Comparison of ENCODE assay signal across 7 mouse cellular contexts in the genomic region with DNA sequence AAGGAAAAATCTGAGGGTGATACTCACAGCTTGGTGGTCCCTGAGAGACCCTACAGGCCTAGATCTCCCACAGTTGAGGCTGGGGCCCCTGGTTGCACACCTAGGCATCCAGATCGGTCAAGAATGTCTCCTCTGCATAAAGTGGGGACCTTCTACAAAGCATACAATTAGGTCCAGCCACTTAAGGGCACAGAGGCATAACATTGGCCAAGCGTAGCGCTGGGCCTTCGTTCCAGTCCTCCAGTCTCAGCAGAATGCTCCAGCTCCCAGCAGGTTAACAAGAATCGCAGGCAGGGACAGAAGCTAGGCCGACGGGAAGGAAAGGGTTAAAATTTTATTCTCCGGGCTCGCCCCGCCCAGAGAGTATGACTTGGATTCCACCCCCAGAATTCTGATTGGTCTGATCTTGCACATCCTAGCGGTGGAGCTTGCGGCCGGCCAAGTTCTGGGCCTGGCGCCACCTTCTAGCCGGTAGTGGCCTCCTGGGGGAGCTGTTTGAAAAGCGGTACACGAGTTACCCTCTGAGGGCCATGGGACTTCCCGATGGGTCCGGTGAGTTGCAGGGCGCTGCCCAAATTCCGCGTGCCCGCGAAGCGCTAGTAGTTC. TPM values are rescaled to one million over a fixed set of nuclear protein-coding genes. Genes with fewer than 3 reads are reported as not detected.
DNase-seq lines count a peak whose midpoint lies in the region; ATAC-seq lines count a peak whose summit lies in the region.

No protein-coding gene starts in this region.

- ATAC-seq in megakaryocyte progenitor cell, adult 5-6 weeks (replicated peaks; ENCODE audit: poor library complexity), result peak; percentile 89

- peak; percentile 95 for DNase-seq in adrenal gland, adult 8-10 months
- peak; percentile 97 for DNase-seq in embryo, embryonic 10.5 days (ENCODE audit: low spot score)
- DNase-seq in gastrocnemius, postnatal 10 days, result peak; percentile 87
- peak; percentile 87 for DNase-seq in hindlimb bud, embryonic 11.5 days (ENCODE audit: extremely low spot score, low read depth, low spot score)
- peak; percentile 94 for DNase-seq in left cerebral cortex, postnatal 10 days (ENCODE audit: extremely low spot score in 1 of 2, low spot score in 2 of 2)
- peak; percentile 82 for DNase-seq in right cerebral cortex, postnatal 4 days

- intact Hi-C loops in left cerebral cortex, postnatal 10 days (cut with DNase I), result no loop called here

RNA-seq across cellular contexts. Expression of gene Slc26a6, which starts 0.7 kb away (rescaled TPM):
- total RNA-seq in adrenal gland, adult 8-10 months (2022), result 10 to 100 TPM in 3 of 4 experiments, 1 to 10 TPM in 1; 8.4 to 14.4 (median 12.3) TPM
- total RNA-seq in gastrocnemius, postnatal 10 days (2021), result 10 to 100 TPM; 10.8 to 12.9 TPM
- 10 to 100 TPM; 35.3 to 41.3 TPM for total RNA-seq in left cerebral cortex, postnatal 10 days (2021)
- 7.2 and 11.7 TPM in 2 replicates for total RNA-seq in megakaryocyte progenitor cell, adult 5-6 weeks (2015)
- 3.0 and 4.7 TPM in 2 replicates for total RNA-seq in megakaryocyte progenitor cell, adult 5-6 weeks (2017)

RNA-seq across cellular contexts. Expression of gene Celsr3, which starts 27.6 kb away (rescaled TPM):
- total RNA-seq in adrenal gland, adult 8-10 months (2022), result 1 to 10 TPM; 3.0 to 8.6 (median 7.9) TPM
- total RNA-seq in gastrocnemius, postnatal 10 days (2021), result under 1 TPM; 0.14 to 0.54 TPM
- total RNA-seq in left cerebral cortex, postnatal 10 days (2021), result 10 to 100 TPM; 57.2 to 62.0 TPM
- total RNA-seq in megakaryocyte progenitor cell, adult 5-6 weeks (2015), result 4.5 and 5.4 TPM in 2 replicates
- 1.5 and 2.5 TPM in 2 replicates for total RNA-seq in megakaryocyte progenitor cell, adult 5-6 weeks (2017)

RNA-seq across cellular contexts. Expression of gene Nckipsd, which starts 45.6 kb away (rescaled TPM):
- total RNA-seq in adrenal gland, adult 8-10 months (2022), result 10 to 100 TPM; 11.1 to 19.0 (median 17.0) TPM
- 1 to 10 TPM; 5.3 to 6.3 TPM for total RNA-seq in gastrocnemius, postnatal 10 days (2021)
- total RNA-seq in left cerebral cortex, postnatal 10 days (2021), result 10 to 100 TPM; 27.7 to 31.7 TPM
- 8.4 and 8.7 TPM in 2 replicates for total RNA-seq in megakaryocyte progenitor cell, adult 5-6 weeks (2015)
- 5.0 and 5.5 TPM in 2 replicates for total RNA-seq in megakaryocyte progenitor cell, adult 5-6 weeks (2017)

Comparison
In these comparisons a context has a peak if more than half of its experiments do, and no peak if none do; other contexts are left out.
1. Peak in every context shown above with its lines: DNase-seq and ATAC-seq.
2. RNA of gene Celsr3, which starts 27.6 kb away (total RNA-seq): 57.2 to 62.0 TPM in left cerebral cortex, postnatal 10 days; 3.0 to 8.6 TPM in adrenal gland, adult 8-10 months, 1.5 to 5.4 TPM in megakaryocyte progenitor cell, adult 5-6 weeks and 0.14 to 0.54 TPM in gastrocnemius, postnatal 10 days; every median in the first group is over 4 times any median in the second.